13 mouse cellular contexts compared by ENCODE assay signal in the genomic region with DNA sequence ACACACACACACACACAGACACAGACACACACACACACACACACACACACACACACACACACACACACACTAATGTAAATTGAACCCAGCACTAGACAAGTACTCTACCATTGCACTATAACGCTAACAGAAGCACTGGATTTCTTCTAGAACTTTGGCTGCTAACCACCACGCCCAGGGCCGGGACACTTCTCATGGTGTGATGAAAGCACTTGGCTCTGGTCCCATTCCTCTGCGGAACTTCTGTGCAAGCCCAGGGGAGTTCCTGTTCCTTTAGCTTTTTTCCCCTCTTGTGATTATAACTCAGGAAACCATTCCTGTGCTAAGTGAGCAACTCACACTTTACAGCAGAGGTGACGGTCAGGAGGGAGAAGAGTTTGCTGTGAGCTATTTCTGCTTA. TPM values are rescaled to one million over a fixed set of nuclear protein-coding genes. Genes with fewer than 3 reads are reported as not detected.
DNase-seq lines count a peak whose midpoint lies in the region; ATAC-seq and TF ChIP-seq lines count a peak whose summit lies in the region.
"Had no signal": no experiment of that assay in that cellular context is flagged by ENCODE, and none has a peak within 500 bp of the region (broad histone marks: within the 10 kb centered on the region; RNA-seq: fewer than 3 reads in every experiment).

No protein-coding gene starts in this region.

- H3K4me3 ChIP-seq in hindbrain, postnatal 0 days (ENCODE audit: low read length) = no peak overlapping the region
- no peak overlapping the region for H3K4me3 ChIP-seq in hindbrain, embryonic 16.5 days (ENCODE audit: low read length)
- no peak overlapping the region for H3K4me3 ChIP-seq in intestine, embryonic 16.5 days (ENCODE audit: low read length)
- H3K4me3 ChIP-seq: midbrain, embryonic 10.5 days had no signal

- no peak overlapping the region for H3K9ac ChIP-seq in hindbrain, postnatal 0 days (replicated peaks; ENCODE audit: low read length)
- H3K9ac ChIP-seq in hindbrain, embryonic 16.5 days (ENCODE audit: low read depth, low read length) = no peak overlapping the region
- no peak overlapping the region for H3K9ac ChIP-seq in intestine, embryonic 16.5 days (ENCODE audit: low read depth, low read length)

- no peaks in the 10 kb centered on the region for H3K27me3 ChIP-seq in hindbrain, postnatal 0 days (ENCODE audit: insufficient read depth, low read length)
- no peaks in the 10 kb centered on the region for H3K27me3 ChIP-seq in hindbrain, embryonic 16.5 days (replicated peaks; ENCODE audit: control insufficient read depth, insufficient read depth, low read length)
- H3K27me3 ChIP-seq in intestine, embryonic 16.5 days (replicated peaks; ENCODE audit: control insufficient read depth, insufficient read depth, low read length) = no peaks in the 10 kb centered on the region; the same call in 1 of the 2 replicates

- no peak for TF ChIP-seq CTCF in hindbrain, postnatal 0 days (IDR thresholded peaks at IDR 0.05; ENCODE audit: low read depth)

- peak; percentile 46 for DNase-seq in hindbrain, postnatal 0 days (ENCODE audit: low spot score)
- peak; percentile 39 for DNase-seq in adrenal gland, postnatal 25 days
- DNase-seq in frontal cortex, adult 2 months (ENCODE audit: extremely low spot score in 1 of 2, low spot score in 1 of 2) = no peak
- DNase-seq in right cerebral cortex, postnatal 36 days (ENCODE audit: low spot score in 2 of 2) = no peak
- no peak for DNase-seq in right cerebral cortex, adult 18-20 months
- DNase-seq: cerebellum, adult 11-12 months; layer of hippocampus, adult 9-11 months had no signal

- H3K27ac ChIP-seq in hindbrain, postnatal 0 days = no peak overlapping the region
- no peak overlapping the region for H3K27ac ChIP-seq in hindbrain, embryonic 16.5 days (ENCODE audit: low read depth, low read length)
- no peak overlapping the region for H3K27ac ChIP-seq in intestine, embryonic 16.5 days (ENCODE audit: low read length)
- H3K27ac ChIP-seq: midbrain, embryonic 10.5 days had no signal

- ATAC-seq in hindbrain, postnatal 0 days = no peak
- ATAC-seq in hindbrain, embryonic 16.5 days = no peak
- peak; percentile 53; the same call in 1 of the 2 replicates for ATAC-seq in intestine, embryonic 16.5 days
- peak; percentile 90 for ATAC-seq in megakaryocyte, adult 5-6 weeks (ENCODE audit: poor library complexity, severe bottlenecking)

- H3K4me1 ChIP-seq in hindbrain, postnatal 0 days (ENCODE audit: insufficient read depth, low read length) = no peaks in the 10 kb centered on the region
- H3K4me1 ChIP-seq in hindbrain, embryonic 16.5 days (ENCODE audit: control insufficient read depth, insufficient read depth, low read depth, low read length) = 0 out of 2 replicates have a peak, but pooled peaks cover 3% of the 10 kb centered on the region
- H3K4me1 ChIP-seq in intestine, embryonic 16.5 days (ENCODE audit: control insufficient read depth, insufficient read depth, low read length) = peaks cover 7% of the 10 kb centered on the region; the same call in 1 of the 2 replicates

- 37% methylated on average over 5 of the region's 5 CpGs for WGBS in hindbrain, postnatal 0 days
- WGBS in hindbrain, embryonic 16.5 days = 45% methylated on average over 5 of the region's 5 CpGs
- WGBS in intestine, embryonic 16.5 days = 33% methylated on average over 5 of the region's 5 CpGs

- H3K9me3 ChIP-seq in hindbrain, postnatal 0 days (ENCODE audit: low read length) = no peaks in the 10 kb centered on the region
- no peaks in the 10 kb centered on the region for H3K9me3 ChIP-seq in hindbrain, embryonic 16.5 days (ENCODE audit: control insufficient read depth, low read length)
- H3K9me3 ChIP-seq in intestine, embryonic 16.5 days (ENCODE audit: control insufficient read depth, low read length) = no peaks in the 10 kb centered on the region
- H3K9me3 ChIP-seq: G1E; midbrain, embryonic 10.5 days had no signal

- H3K4me2 ChIP-seq in hindbrain, postnatal 0 days (ENCODE audit: low read depth, low read length) = no peak overlapping the region
- no peak overlapping the region for H3K4me2 ChIP-seq in hindbrain, embryonic 16.5 days (ENCODE audit: low read length)
- H3K4me2 ChIP-seq in intestine, embryonic 16.5 days (ENCODE audit: low read depth, low read length) = no peak overlapping the region

- H3K36me3 ChIP-seq in hindbrain, postnatal 0 days (ENCODE audit: insufficient read depth, low read length) = no peaks in the 10 kb centered on the region
- no peaks in the 10 kb centered on the region for H3K36me3 ChIP-seq in hindbrain, embryonic 16.5 days (ENCODE audit: control insufficient read depth, insufficient read depth, low read length)
- H3K36me3 ChIP-seq in intestine, embryonic 16.5 days (ENCODE audit: control insufficient read depth, insufficient read depth, low read length) = no peaks in the 10 kb centered on the region
- H3K36me3 ChIP-seq: G1E; midbrain, embryonic 10.5 days had no signal

RNA-seq across cellular contexts. Expression of a gene that starts 9.3 kb away (rescaled TPM):
- total RNA-seq in hindbrain, postnatal 0 days (2014; rRNA removed) = 0.04 and 0.89 TPM in 2 replicates
- polyA plus RNA-seq in hindbrain, postnatal 0 days (2015; fragmentation: Nextera tagmentation; extraction: Ambion mirVana) = 0.53 and 0.81 TPM in 2 replicates
- 0.25 and 0.40 TPM in 2 replicates for polyA plus RNA-seq in hindbrain, embryonic 16.5 days (2015; fragmentation: Nextera tagmentation; extraction: Ambion mirVana)
- not detected in 2 replicates for total RNA-seq in adrenal gland, postnatal 25 days (2021)
- 0.04 and 0.15 TPM in 2 replicates for polyA plus RNA-seq in intestine, embryonic 16.5 days (2015; fragmentation: Nextera tagmentation; extraction: Ambion mirVana)
- not detected in 2 replicates for total RNA-seq in megakaryocyte, adult 5-6 weeks (2015)
- total RNA-seq in megakaryocyte, adult 5-6 weeks (2017) = not detected in 2 replicates
- 5.4 and 8.8 TPM in 2 replicates for polyA plus RNA-seq in frontal cortex, adult 2 months (2012; rRNA removed)
- polyA plus RNA-seq: G1E; midbrain, embryonic 10.5 days; small intestine, adult 2 months had no signal

Comparison
In these comparisons a context has a peak if more than half of its experiments do, and no peak if none do; other contexts are left out.
1. ATAC-seq: peak in intestine, embryonic 16.5 days (single experiment) and megakaryocyte, adult 5-6 weeks (single experiment); none in hindbrain, postnatal 0 days (single experiment) and hindbrain, embryonic 16.5 days (single experiment).
2. DNase-seq: peak in hindbrain, postnatal 0 days (single experiment) and adrenal gland, postnatal 25 days (single experiment); none in frontal cortex, adult 2 months (0 of 2), right cerebral cortex, postnatal 36 days (0 of 2) and right cerebral cortex, adult 18-20 months (single experiment).